Mouse (Mus musculus): ENCODE results near the gene Olfr509.
"Not testable (repeated sequence)": the region's sequence is repeated elsewhere in the genome, so short reads cannot be mapped to it uniquely, and the experiment has no call there.

DNA sequence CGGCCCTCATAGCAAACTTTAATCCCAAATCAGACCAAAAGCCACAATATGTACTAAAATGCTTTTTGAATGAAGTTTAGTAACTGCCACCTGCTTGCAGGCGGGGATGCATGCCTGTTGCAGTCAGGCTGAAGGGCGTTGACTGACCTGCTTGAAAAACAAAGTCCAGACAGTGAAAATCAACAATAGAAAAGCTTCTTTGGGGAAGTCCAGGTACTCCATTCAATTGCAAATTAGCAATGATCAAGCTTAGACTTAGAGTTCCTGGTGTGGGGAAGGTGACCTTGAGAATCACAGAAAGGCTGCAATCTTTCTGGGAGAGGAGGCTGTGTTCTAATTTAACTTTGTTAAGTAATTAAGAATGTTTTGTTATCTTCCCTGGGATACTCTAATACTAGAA is 49.8 kb downstream of the Olfr509 start:
- TF ChIP-seq CTCF, EP300 (IDR thresholded peaks at IDR 0.05; ENCODE audit: low read depth): not testable (repeated sequence)
